Mouse (Mus musculus) brown adipose tissue, adult 24 weeks (tissue): ENCODE measurements around the gene Ciart. TPM values are rescaled to one million over a fixed set of nuclear protein-coding genes. Genes with fewer than 3 reads are reported as not detected.

Experiments
- H3K27ac ChIP-seq: fragments of 200-500 bp; replicated peaks from 2 replicates; pipeline ENCODE4 v1.5.1; 2012; ENCODE audit warnings: low read depth, mild to moderate bottlenecking, low read length
- H3K4me1 ChIP-seq: fragments of 200-500 bp; 2 replicates; pipeline ENCODE4 v1.6.1; 2012; ENCODE audit warnings: low read length, mixed read lengths; ENCODE audit not compliant: control insufficient read depth, insufficient read depth, insufficient read length
- H3K4me3 ChIP-seq: fragments of 200-500 bp; 2 replicates; pipeline ENCODE4 v1.5.1; 2012; ENCODE audit warnings: low read depth, mild to moderate bottlenecking, low read length, moderate library complexity; ENCODE audit not compliant: insufficient read depth
- polyA plus RNA-seq: library from polyadenylated mRNA; stranded (reverse); fragments of >200 nt; gene quantifications from 2 replicates; pipeline ENCODE4 v1.2.4, GENCODE M21; 2012; ENCODE audit not compliant: missing spikeins, insufficient read depth, insufficient read length

Gene Ciart
- polyA plus RNA-seq, 1 experiment, result 1.5 TPM

- Histone ChIP-seq H3K4me1 (peaks cover 7% of the 10 kb centered on the region), H3K4me3 (peak overlapping the region; percentile 53), H3K27ac (peak overlapping the region; percentile 86)
These were observed 10.3 kb upstream of the Ciart start for GRCm38 (mm10) chr3:95892066-95893052.

- H3K4me1 ChIP-seq, result peaks cover 7% of the 10 kb centered on the region
- peak within 1 kb of the TSS; percentile 53 for H3K4me3 ChIP-seq
These were observed 9.4 kb upstream of the Ciart start, which contains the start of gene BC028528 for GRCm38 (mm10) chr3:95891211-95892065. Gene BC028528 (minus strand): TSS chr3:95892005.

GRCm38 (mm10) chr3:95889664-95890063 is 7.6 kb upstream of the Ciart start:
- Histone ChIP-seq H3K27ac (peak overlapping the region; percentile 40), H3K4me3 (no peak overlapping the region), H3K4me1 (peaks cover 4% of the 10 kb centered on the region)

More at GRCm38 (mm10) chr3:95891211-95892065, 9.4 kb upstream of the Ciart start, which contains the start of gene BC028528:
- H3K27ac ChIP-seq, result peak within 1 kb of the TSS; percentile 86

- H3K27ac ChIP-seq, result no peak overlapping the region
- H3K4me3 ChIP-seq, result no peak overlapping the region
- peaks cover 3% of the 10 kb centered on the region for H3K4me1 ChIP-seq
These were observed 5.5 kb upstream of the Ciart start for GRCm38 (mm10) chr3:95887596-95887995.

GRCm38 (mm10) chr3:95884400-95884799 is 2.3 kb upstream of the Ciart start:
- H3K27ac ChIP-seq, result no peak overlapping the region
- H3K4me1 ChIP-seq, result no peaks in the 10 kb centered on the region
- no peak overlapping the region for H3K4me3 ChIP-seq

- peak overlapping the region; percentile 36 for H3K27ac ChIP-seq
- H3K4me1 ChIP-seq, result no peaks in the 10 kb centered on the region
- H3K4me3 ChIP-seq, result peak overlapping the region; percentile 47
These were observed 870 bp upstream of the Ciart start for GRCm38 (mm10) chr3:95882816-95883425.

GRCm38 (mm10) chr3:95879063-95879462 is 3.0 kb downstream of the Ciart start:
- no peak overlapping the region for H3K4me3 ChIP-seq
- H3K4me1 ChIP-seq, result no peaks in the 10 kb centered on the region
- no peak overlapping the region for H3K27ac ChIP-seq

- Histone ChIP-seq H3K4me1 (no peaks in the 10 kb centered on the region), H3K27ac (0 out of 2 replicates have a peak overlapping the region, but pooled peaks have one; percentile 30), H3K4me3 (peak overlapping the region; percentile 60)
These were observed 10.0 kb downstream of the Ciart start for GRCm38 (mm10) chr3:95872048-95872447.

- H3K4me1 ChIP-seq, result no peaks in the 10 kb centered on the region
- H3K27ac ChIP-seq, result peak within 1 kb of the TSS; percentile 74
- peak within 1 kb of the TSS; percentile 88 for H3K4me3 ChIP-seq
These were observed 10.6 kb downstream of the Ciart start, which contains the start of gene Mrps21 for GRCm38 (mm10) chr3:95871392-95871867. Gene Mrps21 (minus strand): TSS chr3:95871519.

GRCm38 (mm10) chr3:95870976-95871375 is 11.1 kb downstream of the Ciart start:
- H3K4me3 ChIP-seq, result peak overlapping the region; percentile 88
- no peaks in the 10 kb centered on the region for H3K4me1 ChIP-seq
- peak overlapping the region; percentile 64 for H3K27ac ChIP-seq

- no peak overlapping the region for H3K27ac ChIP-seq
- H3K4me1 ChIP-seq, result no peaks in the 10 kb centered on the region; the same call in 1 of the 2 replicates
- H3K4me3 ChIP-seq, result no peak overlapping the region
These were observed 14.6 kb downstream of the Ciart start for GRCm38 (mm10) chr3:95867408-95867807.

GRCm38 (mm10) chr3:95866071-95866470 is 16.0 kb downstream of the Ciart start:
- Histone ChIP-seq H3K27ac (no peak overlapping the region), H3K4me3 (no peak overlapping the region), H3K4me1 (no peaks in the 10 kb centered on the region; the same call in 1 of the 2 replicates)

- no peak overlapping the region for H3K4me3 ChIP-seq
- no peak overlapping the region for H3K27ac ChIP-seq
- H3K4me1 ChIP-seq, result no peaks in the 10 kb centered on the region; the same call in 1 of the 2 replicates
These were observed 16.5 kb downstream of the Ciart start for GRCm38 (mm10) chr3:95865571-95865970.

- peak overlapping the region; percentile 56 for H3K27ac ChIP-seq
- no peak overlapping the region for H3K4me3 ChIP-seq
- H3K4me1 ChIP-seq, result no peaks in the 10 kb centered on the region; the same call in 1 of the 2 replicates
These were observed 17.0 kb downstream of the Ciart start for GRCm38 (mm10) chr3:95865050-95865449.
